Mouse (Mus musculus) stomach, postnatal 0 days (tissue): ENCODE measurements around the gene Mc1r. TPM values are rescaled to one million over a fixed set of nuclear protein-coding genes. Genes with fewer than 3 reads are reported as not detected.
"Not testable (repeated sequence)": the region's sequence is repeated elsewhere in the genome, so short reads cannot be mapped to it uniquely, and the experiment has no call there.

Experiments
- ATAC-seq: fragments of 200-750 bp; cut with Nextera tagmentation; 2 replicates; pipeline ENCODE4 v1.8.0; 2017; ENCODE audit not compliant: low FRiP score, low TSS enrichment
- DNase-seq: peaks from one replicate; pipeline ENCODE4 v3.0.0-alpha.2; 2016; ENCODE audit warnings: low spot score
- H3K27ac ChIP-seq: fragments of 300-500 bp; sonication (generic); replicated peaks from 2 replicates; pipeline ENCODE4 v1.5.1; 2014; ENCODE audit warnings: mild to moderate bottlenecking, control low read depth
- H3K27me3 ChIP-seq: fragments of 300-500 bp; sonication (generic); 2 replicates; pipeline ENCODE4 v1.6.1; 2014; ENCODE audit warnings: low read length; ENCODE audit not compliant: control insufficient read depth, insufficient read depth
- H3K36me3 ChIP-seq: fragments of 300-500 bp; sonication (generic); 2 replicates; pipeline ENCODE4 v1.6.1; 2014; ENCODE audit warnings: low read length, mixed read lengths; ENCODE audit not compliant: control insufficient read depth, insufficient read depth
- H3K4me1 ChIP-seq: fragments of 300-500 bp; sonication (generic); replicated peaks from 2 replicates; pipeline ENCODE4 v1.6.1; 2014; ENCODE audit warnings: antibody characterized with exemption; ENCODE audit not compliant: control insufficient read depth, insufficient read depth
- H3K4me2 ChIP-seq: fragments of 300-500 bp; sonication (generic); replicated peaks from 2 replicates; pipeline ENCODE4 v1.6.1; 2014; ENCODE audit warnings: low read depth, mild to moderate bottlenecking, control low read depth, moderate library complexity
- H3K4me3 ChIP-seq: fragments of 300-500 bp; sonication (generic); 2 replicates; pipeline ENCODE4 v1.5.1; 2014; ENCODE audit warnings: low read depth, low read length, control low read depth
- H3K9ac ChIP-seq: fragments of 300-500 bp; sonication (generic); 2 replicates; pipeline ENCODE4 v1.6.1; 2014; ENCODE audit warnings: mild to moderate bottlenecking, low read length, control low read depth, mixed read lengths
- H3K9me3 ChIP-seq: fragments of 300-500 bp; sonication (generic); 2 replicates; pipeline ENCODE4 v1.6.1; 2016; ENCODE audit warnings: low read length; ENCODE audit not compliant: control insufficient read depth
- CTCF ChIP-seq: IDR thresholded peaks from 2 replicates; pipeline ENCODE4 v1.5.1; 2016; ENCODE audit warnings: antibody characterized with exemption, low read depth, mild to moderate bottlenecking, moderate library complexity
- EP300 ChIP-seq: optimal IDR thresholded peaks from 2 replicates; pipeline ENCODE3; 2016; ENCODE audit warnings: antibody characterized with exemption
- WGBS: fragments of 180-500 bp; shearing (Covaris S2); extraction: QIAGEN DNeasy Blood & Tissue Kit; methylation state at CpG from one replicate; pipeline ENCODE4 v1.1.7; 2014; 5-methylcytosine and 5-hydroxymethylcytosine counted together
- polyA plus RNA-seq: library from polyadenylated mRNA; unstranded; fragments of >200 nt; fragmentation: Nextera tagmentation; extraction: Ambion mirVana; gene quantifications from 2 replicates; pipeline ENCODE4 v1.2.1, GENCODE M21; 2015

Mc1r gene
- polyA plus RNA-seq, 1 experiment from 2014 or later, result not detected

DNA sequence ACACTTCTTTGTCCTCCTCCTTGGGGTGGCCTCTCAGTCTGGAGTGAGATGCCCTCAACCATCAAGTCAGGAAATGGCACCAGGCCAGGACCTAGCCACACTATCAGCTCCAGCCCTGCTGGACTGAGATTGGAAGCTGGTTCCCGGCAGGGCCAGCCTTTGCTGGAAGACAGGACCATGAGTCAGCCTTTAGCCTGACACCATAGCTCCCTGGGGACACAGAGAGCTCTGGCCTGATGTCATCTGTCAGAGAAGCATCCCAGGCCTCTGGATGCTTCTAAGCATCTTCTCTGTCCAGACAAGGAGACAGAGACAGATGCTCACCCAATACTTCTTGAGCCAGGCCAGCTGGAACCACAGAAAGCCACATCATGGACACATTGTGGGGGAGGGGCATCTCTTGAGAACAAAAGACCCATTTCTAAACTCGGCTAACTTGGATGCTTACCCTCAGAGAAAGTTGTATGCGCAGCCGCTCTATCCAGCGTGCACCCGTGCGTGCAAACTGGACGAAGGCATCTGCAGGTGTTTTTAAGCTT, 3.2 kb downstream of the Mc1r start:
- ATAC-seq (0 out of 2 replicates have a peak, but pooled peaks have one; percentile 27), DNase-seq (peak; percentile 58)
- Histone ChIP-seq H3K36me3 (no peaks in the 10 kb centered on the region), H3K27me3 (peaks cover 18% of the 10 kb centered on the region), H3K4me2 (no peak overlapping the region), H3K9ac (no peak overlapping the region), H3K4me3 (no peak overlapping the region), H3K27ac (no peak overlapping the region), H3K9me3 (no peaks in the 10 kb centered on the region), H3K4me1 (no peaks in the 10 kb centered on the region)
- TF ChIP-seq CTCF, result no peak
- no peak for TF ChIP-seq EP300
- 62% methylated on average over 8 of the region's 8 CpGs for WGBS

DNA sequence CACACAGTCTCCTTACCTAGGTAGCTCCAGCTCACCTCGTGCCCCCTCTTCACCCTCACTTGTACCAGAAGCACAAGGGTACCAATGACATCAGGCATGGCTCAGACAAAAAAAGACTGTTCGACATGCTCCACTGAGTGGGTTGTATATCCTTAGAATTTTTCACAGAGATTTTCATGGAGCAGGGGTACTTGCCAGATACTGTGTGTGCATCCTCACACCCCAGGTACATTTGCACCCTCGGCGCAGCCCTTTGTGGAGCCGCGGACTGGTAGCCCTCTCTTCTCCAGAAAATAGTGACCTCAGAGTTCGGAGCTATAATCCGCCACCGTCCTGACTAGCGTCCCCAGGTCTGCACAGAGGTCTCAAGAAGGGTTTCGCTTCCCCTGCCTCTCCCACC, 3.9 kb downstream of the Mc1r start:
- H3K4me2 ChIP-seq, result peak overlapping the region; percentile 40
- no peak overlapping the region for H3K27ac ChIP-seq
- H3K36me3 ChIP-seq, result no peaks in the 10 kb centered on the region
- H3K27me3 ChIP-seq, result peaks cover 18% of the 10 kb centered on the region
- H3K4me3 ChIP-seq, result peak overlapping the region; percentile 21; the same call in 1 of the 2 replicates
- DNase-seq (no peak), ATAC-seq (no peak)
- no peaks in the 10 kb centered on the region for H3K4me1 ChIP-seq
- TF ChIP-seq CTCF (no peak), EP300 (no peak)
- WGBS, result 14% methylated on average over 11 of the region's 11 CpGs
- H3K9me3 ChIP-seq, result no peaks in the 10 kb centered on the region
- no peak overlapping the region for H3K9ac ChIP-seq

DNA sequence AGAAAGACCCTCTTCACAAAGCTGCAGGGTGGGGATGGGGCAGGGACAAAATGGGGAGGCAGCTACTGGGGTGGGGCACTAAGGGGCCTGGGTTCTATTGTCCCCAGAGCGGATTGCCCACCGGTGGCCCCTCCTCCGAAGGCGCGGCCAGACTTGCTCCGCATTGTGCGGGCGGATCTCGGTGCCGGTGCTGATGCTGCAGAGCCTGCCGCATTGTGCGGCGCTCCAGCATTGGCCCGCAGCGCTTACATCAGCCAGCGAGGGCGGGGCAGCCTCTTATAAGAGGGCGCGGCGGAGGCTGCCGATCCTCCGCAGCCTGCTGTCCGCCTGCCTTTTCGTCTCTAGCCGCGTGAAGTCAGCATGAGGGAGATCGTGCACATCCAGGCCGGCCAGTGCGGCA, 4.3 kb downstream of the Mc1r start, which contains the start of gene Tubb3:
Gene Tubb3 (plus strand): TSS at position 179 of the 400 bp plus-strand sequence.
- Histone ChIP-seq H3K9ac (no peak within 1 kb of the TSS), H3K4me1 (no peaks in the 10 kb centered on the region), H3K27ac (no peak within 1 kb of the TSS), H3K27me3 (peaks cover 18% of the 10 kb centered on the region), H3K9me3 (no peaks in the 10 kb centered on the region), H3K4me2 (peak within 1 kb of the TSS; percentile 40), H3K4me3 (peak within 1 kb of the TSS; percentile 21; the same call in 1 of the 2 replicates), H3K36me3 (no peaks in the 10 kb centered on the region)
- DNase-seq, result peak; percentile 68
- WGBS, result 0% methylated on average over 18 of the region's 29 CpGs
- TF ChIP-seq CTCF, result no peak
- no peak for TF ChIP-seq EP300
- peak; percentile 57; the same call in 1 of the 2 replicates for ATAC-seq

DNA sequence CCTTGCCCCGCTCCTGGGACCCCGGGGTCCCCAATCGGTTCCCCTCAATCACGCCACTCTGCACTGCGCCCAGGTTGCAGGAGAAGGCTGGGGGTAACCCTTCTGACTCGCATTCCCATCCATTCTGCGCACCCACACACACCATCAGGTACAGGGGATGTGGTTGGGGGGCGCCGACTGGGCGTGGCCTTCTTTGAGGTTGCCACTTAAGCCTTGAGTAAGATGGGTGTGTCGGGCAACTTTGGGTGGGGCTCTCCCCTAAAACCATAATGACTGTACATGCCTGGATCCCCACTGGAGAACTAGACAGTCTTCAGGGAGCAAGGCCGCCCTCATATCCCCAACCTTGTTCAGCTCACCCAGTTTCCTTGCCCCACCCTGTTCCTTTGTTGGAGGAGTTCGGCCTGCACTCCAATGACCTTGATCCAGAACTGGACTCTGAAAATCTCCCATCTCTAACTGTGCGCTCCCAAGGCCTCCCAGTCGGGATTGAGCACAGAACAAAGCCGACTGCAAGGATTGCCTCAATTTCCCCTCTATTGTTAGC, 4.9 kb downstream of the Mc1r start:
- H3K36me3 ChIP-seq, result no peaks in the 10 kb centered on the region
- H3K4me3 ChIP-seq, result peak overlapping the region; percentile 21; the same call in 1 of the 2 replicates
- H3K4me1 ChIP-seq, result no peaks in the 10 kb centered on the region
- TF ChIP-seq CTCF, result no peak
- no peak for TF ChIP-seq EP300
- peaks cover 18% of the 10 kb centered on the region for H3K27me3 ChIP-seq
- no peaks in the 10 kb centered on the region for H3K9me3 ChIP-seq
- ATAC-seq (no peak), DNase-seq (no peak)
- H3K9ac ChIP-seq, result no peak overlapping the region
- WGBS, result 11% methylated on average over 16 of the region's 16 CpGs
- H3K27ac ChIP-seq, result no peak overlapping the region
- H3K4me2 ChIP-seq, result peak overlapping the region; percentile 40

DNA sequence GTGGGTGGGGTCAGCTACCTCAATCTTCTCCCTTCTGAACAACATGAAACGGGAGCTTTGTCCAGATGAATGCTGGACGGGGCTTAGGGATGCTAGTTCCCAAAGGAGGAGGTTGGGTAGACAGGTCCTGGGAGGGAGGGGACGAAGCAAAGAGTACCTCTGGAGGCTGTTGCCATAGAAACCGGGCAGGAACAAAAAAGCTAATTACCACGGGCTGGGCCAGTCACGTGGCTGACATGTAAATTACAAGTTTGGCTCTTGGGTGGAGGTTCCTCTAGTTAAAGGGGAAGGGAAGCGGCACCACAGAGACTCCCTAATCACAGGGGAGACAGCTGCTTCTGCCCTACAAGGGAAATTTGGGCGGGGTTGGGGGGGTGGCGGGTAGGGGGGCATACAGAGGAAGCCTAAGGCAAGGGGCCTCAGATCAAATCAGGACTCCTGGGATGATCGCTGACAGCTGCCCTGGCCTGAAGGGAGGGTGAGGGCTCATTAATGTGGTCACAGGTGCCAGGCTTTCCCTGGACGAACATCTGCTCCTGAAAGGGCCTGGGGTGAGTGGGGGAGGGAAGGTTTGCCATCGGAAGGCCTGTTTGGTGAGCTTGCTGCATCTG, 5.8 kb downstream of the Mc1r start:
- Histone ChIP-seq H3K4me1 (no peaks in the 10 kb centered on the region), H3K27me3 (peaks cover 18% of the 10 kb centered on the region), H3K9ac (no peak overlapping the region), H3K4me2 (no peak overlapping the region), H3K27ac (no peak overlapping the region), H3K36me3 (no peaks in the 10 kb centered on the region), H3K4me3 (no peak overlapping the region), H3K9me3 (no peaks in the 10 kb centered on the region)
- no peak for DNase-seq
- ATAC-seq, result no peak
- WGBS, result 6% methylated on average over 12 of the region's 12 CpGs
- TF ChIP-seq CTCF (no peak), EP300 (no peak)

DNA sequence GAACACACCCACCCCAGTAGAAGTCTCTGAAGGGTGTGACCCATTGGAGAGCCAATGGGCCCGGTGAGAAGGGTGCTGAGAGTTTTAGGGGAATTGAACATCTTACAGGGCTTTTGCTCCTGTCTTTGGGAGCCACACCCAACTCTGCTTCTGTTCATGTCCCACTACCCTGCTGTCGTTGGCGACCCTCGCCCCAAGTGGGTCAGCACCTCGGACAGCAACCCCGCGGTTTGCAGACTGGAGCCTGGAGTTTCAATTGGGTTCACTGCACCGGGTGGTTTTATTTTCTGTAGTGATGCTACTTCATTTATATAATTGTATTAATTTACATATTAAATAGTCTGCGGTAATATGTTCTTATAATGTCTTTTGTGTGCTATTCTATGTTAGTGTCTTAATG, 7.3 kb downstream of the Mc1r start:
- H3K9ac ChIP-seq, result no peak overlapping the region
- H3K4me2 ChIP-seq, result no peak overlapping the region
- TF ChIP-seq EP300, result no peak
- TF ChIP-seq CTCF, result no peak
- no peak overlapping the region for H3K27ac ChIP-seq
- ATAC-seq, result no peak
- H3K9me3 ChIP-seq, result no peaks in the 10 kb centered on the region
- H3K36me3 ChIP-seq, result no peaks in the 10 kb centered on the region
- peaks cover 18% of the 10 kb centered on the region for H3K27me3 ChIP-seq
- DNase-seq, result no peak
- no peak overlapping the region for H3K4me3 ChIP-seq
- no peaks in the 10 kb centered on the region for H3K4me1 ChIP-seq
- 8% methylated on average over 9 of the region's 9 CpGs for WGBS

DNA sequence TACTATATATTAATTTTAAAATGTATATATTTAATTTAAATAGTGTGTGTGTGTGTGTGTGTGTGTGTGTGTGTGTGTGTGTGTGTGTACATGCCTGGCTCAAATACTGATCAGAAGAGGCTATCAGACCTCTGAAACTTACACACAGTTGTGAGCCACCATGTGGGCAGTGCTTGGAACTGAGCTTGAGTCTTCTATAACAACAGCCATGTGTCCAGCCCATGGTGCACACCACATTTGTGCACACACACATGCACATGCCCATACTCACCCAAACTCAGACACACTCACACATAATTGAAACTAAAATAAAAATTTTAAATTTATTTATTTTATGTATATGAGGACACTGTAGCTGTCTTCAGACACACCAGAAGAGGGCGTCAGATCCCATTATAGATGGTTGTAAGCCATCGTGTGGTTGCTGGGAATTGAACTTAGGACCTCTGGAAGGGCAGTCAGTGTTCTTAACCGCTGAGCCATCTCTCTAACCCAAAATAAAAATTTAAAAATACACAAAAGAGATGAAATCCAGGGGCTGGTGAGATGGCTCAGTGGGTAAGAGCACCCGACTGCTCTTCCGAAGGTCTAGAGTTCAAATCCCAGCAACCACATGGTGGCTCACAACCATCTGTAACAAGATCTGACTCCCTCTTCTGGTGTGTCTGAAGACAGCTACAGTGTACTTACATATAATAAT, 8.2 kb downstream of the Mc1r start:
- not testable (repeated sequence) for H3K9me3 ChIP-seq, H3K4me2 ChIP-seq, DNase-seq, H3K4me3 ChIP-seq, ATAC-seq, H3K4me1 ChIP-seq, H3K9ac ChIP-seq, H3K36me3 ChIP-seq, H3K27ac ChIP-seq
- H3K27me3 ChIP-seq, result peaks cover 15% of the 10 kb centered on the region
- 79% methylated on average over 5 of the region's 5 CpGs for WGBS
